Mouse (Mus musculus) cerebellum, adult (tissue): Measurements from ENCODE around the gene Gm13283.
A peak's percentile ranks its signal among the peaks of the same experiment; 100 is the strongest.
"Not testable (repeated sequence)": the region's sequence is repeated elsewhere in the genome, so short reads cannot be mapped to it uniquely, and the experiment has no call there.

Experiments used
- ATAC-seq: cut with Nextera tagmentation; 2 replicates; pipeline ENCODE4 v1.9.2; 2017; ENCODE audit warnings: mild to moderate bottlenecking, moderate library complexity, mixed read lengths; ENCODE audit not compliant: insufficient number of reproducible peaks, low FRiP score, low TSS enrichment

The Gm13283 gene

GRCm38 (mm10) chr4:88761776-88762175 is 1.9 kb downstream of the Gm13283 start:
- not testable (repeated sequence) for ATAC-seq

DNA sequence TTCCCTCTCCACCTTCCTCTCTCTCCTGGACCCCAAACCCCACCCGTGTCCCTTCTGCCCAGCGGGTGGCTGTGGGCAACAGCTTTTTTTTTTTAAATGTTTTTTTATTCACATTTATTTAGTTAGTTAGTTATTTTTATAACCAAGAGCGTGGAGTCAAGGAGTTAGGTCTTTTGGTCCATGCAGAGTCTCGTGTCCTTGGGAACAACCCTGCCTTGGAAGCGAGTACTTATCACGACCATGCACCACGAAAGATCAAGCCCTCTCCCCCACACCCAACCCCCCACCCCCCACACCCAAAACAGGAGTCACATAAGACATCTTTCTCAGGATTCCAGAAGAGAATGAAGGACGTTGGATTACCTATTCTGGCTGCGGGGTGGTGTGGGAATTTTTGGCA is 2.4 kb downstream of the Gm13283 start:
- ATAC-seq, result not testable (repeated sequence)

- peak; percentile 76; the same call in 1 of the 2 replicates for ATAC-seq
These were observed 3.6 kb downstream of the Gm13283 start for GRCm38 (mm10) chr4:88763384-88764018.

DNA sequence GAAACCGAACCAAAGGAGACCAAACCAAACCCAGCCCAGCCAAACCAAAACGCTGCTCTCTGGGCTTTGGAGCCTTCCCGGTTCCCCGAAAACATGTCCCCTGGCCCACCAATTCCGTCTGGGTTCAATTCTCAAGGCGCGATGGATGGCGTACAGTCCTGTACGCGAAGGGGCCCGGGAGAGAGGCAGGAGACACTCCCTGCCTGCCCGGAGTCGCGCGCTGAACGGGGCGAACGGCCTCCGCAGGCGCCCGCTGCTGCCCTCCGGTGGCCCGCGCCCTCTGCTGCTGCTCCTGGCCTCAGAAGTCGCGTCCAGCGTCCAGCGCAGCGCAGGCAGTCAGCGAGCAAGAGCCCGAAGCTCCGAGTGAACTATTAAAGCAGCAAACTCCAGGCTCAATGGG is 13.6 kb downstream of the Gm13283 start, which contains the start of gene Gm13290:
TSS of gene Gm13290 (plus strand) at position 301 of the 400 bp plus-strand sequence.
- ATAC-seq, result not testable (repeated sequence)

DNA sequence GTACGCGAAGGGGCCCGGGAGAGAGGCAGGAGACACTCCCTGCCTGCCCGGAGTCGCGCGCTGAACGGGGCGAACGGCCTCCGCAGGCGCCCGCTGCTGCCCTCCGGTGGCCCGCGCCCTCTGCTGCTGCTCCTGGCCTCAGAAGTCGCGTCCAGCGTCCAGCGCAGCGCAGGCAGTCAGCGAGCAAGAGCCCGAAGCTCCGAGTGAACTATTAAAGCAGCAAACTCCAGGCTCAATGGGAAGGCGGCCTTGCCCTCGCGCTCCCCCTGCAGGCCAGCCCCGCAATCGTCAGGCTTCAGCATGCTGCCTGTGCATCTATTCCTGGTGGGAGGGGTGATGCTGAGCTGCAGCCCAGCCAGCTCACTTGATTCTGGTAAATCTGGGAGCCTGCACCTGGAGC is 16.7 kb downstream of the Gm13283 start, which contains the start of gene Gm13289:
TSS of gene Gm13289 (plus strand) at position 301 of the 400 bp plus-strand sequence.
- not testable (repeated sequence) for ATAC-seq

DNA sequence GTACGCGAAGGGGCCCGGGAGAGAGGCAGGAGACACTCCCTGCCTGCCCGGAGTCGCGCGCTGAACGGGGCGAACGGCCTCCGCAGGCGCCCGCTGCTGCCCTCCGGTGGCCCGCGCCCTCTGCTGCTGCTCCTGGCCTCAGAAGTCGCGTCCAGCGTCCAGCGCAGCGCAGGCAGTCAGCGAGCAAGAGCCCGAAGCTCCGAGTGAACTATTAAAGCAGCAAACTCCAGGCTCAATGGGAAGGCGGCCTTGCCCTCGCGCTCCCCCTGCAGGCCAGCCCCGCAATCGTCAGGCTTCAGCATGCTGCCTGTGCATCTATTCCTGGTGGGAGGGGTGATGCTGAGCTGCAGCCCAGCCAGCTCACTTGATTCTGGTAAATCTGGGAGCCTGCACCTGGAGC is 19.6 kb downstream of the Gm13283 start, which contains the start of gene Gm13272:
TSS of gene Gm13272 (plus strand) at position 301 of the 400 bp plus-strand sequence.
- not testable (repeated sequence) for ATAC-seq

GRCm38 (mm10) chr4:88780320-88780719 is 20.4 kb downstream of the Gm13283 start:
- ATAC-seq, result not testable (repeated sequence)

- not testable (repeated sequence) for ATAC-seq
These were observed 21.9 kb downstream of the Gm13283 start, which contains the start of gene Ifnz for GRCm38 (mm10) chr4:88781831-88782230. Gene Ifnz (plus strand): TSS chr4:88782131.

- ATAC-seq, result not testable (repeated sequence)
These were observed 22.4 kb downstream of the Gm13283 start for GRCm38 (mm10) chr4:88782335-88782734.

DNA sequence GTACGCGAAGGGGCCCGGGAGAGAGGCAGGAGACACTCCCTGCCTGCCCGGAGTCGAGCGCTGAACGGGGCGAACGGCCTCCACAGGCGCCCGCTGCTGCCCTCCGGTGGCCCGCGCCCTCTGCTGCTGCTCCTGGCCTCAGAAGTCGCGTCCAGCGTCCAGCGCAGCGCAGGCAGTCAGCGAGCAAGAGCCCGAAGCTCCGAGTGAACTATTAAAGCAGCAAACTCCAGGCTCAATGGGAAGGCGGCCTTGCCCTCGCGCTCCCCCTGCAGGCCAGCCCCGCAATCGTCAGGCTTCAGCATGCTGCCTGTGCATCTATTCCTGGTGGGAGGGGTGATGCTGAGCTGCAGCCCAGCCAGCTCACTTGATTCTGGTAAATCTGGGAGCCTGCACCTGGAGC is 25.5 kb downstream of the Gm13283 start, which contains the start of gene Gm13276:
TSS of gene Gm13276 (plus strand) at position 301 of the 400 bp plus-strand sequence.
- ATAC-seq, result not testable (repeated sequence)

- ATAC-seq, result not testable (repeated sequence)
These were observed 28.5 kb downstream of the Gm13283 start, which contains the start of gene Gm13277 for GRCm38 (mm10) chr4:88788402-88788801. Gene Gm13277 (plus strand): TSS chr4:88788632.

GRCm38 (mm10) chr4:88791250-88791649 is 31.3 kb downstream of the Gm13283 start, which contains the start of gene Gm13278:
Gene Gm13278 (plus strand): TSS chr4:88791550.
- ATAC-seq, result not testable (repeated sequence)

DNA sequence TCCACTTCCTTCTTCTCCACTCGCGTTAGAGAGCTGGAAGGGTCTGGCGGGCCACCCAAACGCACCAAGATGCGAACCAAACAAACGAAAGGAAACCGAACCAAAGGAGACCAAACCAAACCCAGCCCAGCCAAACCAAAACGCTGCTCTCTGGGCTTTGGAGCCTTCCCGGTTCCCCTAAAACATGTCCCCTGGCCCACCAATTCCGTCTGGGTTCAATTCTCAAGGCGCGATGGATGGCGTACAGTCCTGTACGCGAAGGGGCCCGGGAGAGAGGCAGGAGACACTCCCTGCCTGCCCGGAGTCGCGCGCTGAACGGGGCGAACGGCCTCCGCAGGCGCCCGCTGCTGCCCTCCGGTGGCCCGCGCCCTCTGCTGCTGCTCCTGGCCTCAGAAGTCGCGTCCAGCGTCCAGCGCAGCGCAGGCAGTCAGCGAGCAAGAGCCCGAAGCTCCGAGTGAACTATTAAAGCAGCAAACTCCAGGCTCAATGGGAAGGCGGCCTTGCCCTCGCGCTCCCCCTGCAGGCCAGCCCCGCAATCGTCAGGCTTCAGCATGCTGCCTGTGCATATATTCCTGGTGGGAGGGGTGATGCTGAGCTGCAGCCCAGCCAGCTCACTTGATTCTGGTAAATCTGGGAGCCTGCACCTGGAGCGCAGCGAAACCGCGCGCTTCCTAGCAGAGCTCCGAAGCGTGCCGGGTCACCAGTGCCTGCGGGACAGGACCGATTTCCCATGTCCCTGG is 34.2 kb downstream of the Gm13283 start, which contains the start of gene Gm13275:
TSS of gene Gm13275 (plus strand) at position 552 of the 740 bp plus-strand sequence.
- not testable (repeated sequence) for ATAC-seq

DNA sequence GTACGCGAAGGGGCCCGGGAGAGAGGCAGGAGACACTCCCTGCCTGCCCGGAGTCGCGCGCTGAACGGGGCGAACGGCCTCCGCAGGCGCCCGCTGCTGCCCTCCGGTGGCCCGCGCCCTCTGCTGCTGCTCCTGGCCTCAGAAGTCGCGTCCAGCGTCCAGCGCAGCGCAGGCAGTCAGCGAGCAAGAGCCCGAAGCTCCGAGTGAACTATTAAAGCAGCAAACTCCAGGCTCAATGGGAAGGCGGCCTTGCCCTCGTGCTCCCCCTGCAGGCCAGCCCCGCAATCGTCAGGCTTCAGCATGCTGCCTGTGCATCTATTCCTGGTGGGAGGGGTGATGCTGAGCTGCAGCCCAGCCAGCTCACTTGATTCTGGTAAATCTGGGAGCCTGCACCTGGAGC is 37.2 kb downstream of the Gm13283 start, which contains the start of gene Gm13279:
TSS of gene Gm13279 (plus strand) at position 301 of the 400 bp plus-strand sequence.
- ATAC-seq, result not testable (repeated sequence)

DNA sequence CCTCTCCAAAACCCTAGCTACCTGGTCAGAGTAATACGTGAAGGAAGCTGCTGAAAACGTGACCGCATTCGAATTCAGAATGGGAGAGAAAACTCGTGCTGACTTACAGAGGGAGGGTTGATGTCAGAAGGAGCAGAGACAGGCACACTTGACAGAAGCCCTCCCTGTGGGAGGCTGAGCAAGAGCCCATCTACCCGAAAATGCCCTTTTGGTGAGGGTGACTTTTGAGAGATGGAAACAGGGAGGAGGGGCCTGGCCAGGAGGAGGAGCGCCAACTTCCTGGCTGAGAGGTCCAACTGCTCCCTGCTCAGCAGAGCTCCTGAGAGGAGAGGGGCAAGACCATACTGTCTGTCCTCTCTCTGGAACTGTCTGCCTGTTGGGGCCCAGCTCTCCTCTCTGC is 39.4 kb downstream of the Gm13283 start, which contains the start of gene Gm13285:
TSS of gene Gm13285 (plus strand) at position 301 of the 400 bp plus-strand sequence.
- not testable (repeated sequence) for ATAC-seq

DNA sequence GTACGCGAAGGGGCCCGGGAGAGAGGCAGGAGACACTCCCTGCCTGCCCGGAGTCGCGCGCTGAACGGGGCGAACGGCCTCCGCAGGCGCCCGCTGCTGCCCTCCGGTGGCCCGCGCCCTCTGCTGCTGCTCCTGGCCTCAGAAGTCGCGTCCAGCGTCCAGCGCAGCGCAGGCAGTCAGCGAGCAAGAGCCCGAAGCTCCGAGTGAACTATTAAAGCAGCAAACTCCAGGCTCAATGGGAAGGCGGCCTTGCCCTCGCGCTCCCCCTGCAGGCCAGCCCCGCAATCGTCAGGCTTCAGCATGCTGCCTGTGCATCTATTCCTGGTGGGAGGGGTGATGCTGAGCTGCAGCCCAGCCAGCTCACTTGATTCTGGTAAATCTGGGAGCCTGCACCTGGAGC is 43.0 kb downstream of the Gm13283 start, which contains the start of gene Gm13287:
TSS of gene Gm13287 (plus strand) at position 301 of the 400 bp plus-strand sequence.
- ATAC-seq, result not testable (repeated sequence)

GRCm38 (mm10) chr4:88805231-88805630 is 45.3 kb downstream of the Gm13283 start, which contains the start of gene Gm13288:
Gene Gm13288 (plus strand): TSS chr4:88805531.
- ATAC-seq, result not testable (repeated sequence)

GRCm38 (mm10) chr4:88805761-88806160 is 45.8 kb downstream of the Gm13283 start:
- not testable (repeated sequence) for ATAC-seq
